Mouse (Mus musculus) gastrocnemius, adult 18-20 months (tissue): ENCODE data around the gene C130026I21Rik. TPM values are rescaled to one million over a fixed set of nuclear protein-coding genes. Genes with fewer than 3 reads are reported as not detected.
"Not testable (repeated sequence)": the region's sequence is repeated elsewhere in the genome, so short reads cannot be mapped to it uniquely, and the experiment has no call there.

ENCODE experiments used
- DNase-seq: peaks from one replicate; pipeline ENCODE4 v3.0.0; 2021; ENCODE audit warnings: low spot score
- total RNA-seq, 2 experiments: library from RNA; stranded (reverse); gene quantifications; 2 replicates each; pipeline ENCODE4 v1.2.3; 2021

The C130026I21Rik gene
- total RNA-seq, 2 experiments from 2014 or later, result 0.74 TPM; not detected in 1

DNA sequence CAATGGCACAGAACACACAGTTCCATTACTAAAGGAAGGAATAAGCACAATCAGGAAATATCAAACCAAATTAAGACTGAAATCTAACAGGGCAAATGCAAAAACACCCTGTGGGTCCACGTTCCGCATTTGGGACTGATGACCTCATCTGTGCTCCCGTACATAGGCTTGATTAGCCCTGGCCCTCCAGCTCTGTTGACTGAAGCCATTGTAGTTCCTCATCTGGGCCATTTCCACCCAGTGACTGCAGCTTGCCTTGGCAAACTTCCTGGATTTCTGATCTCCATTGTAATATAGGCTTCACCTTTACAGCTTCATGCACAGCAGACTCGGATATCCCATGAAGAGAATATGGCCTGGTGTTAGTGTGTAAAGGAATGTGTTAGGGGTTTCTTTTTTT is 148.5 kb downstream of the C130026I21Rik start:
- DNase-seq, result not testable (repeated sequence)

DNA sequence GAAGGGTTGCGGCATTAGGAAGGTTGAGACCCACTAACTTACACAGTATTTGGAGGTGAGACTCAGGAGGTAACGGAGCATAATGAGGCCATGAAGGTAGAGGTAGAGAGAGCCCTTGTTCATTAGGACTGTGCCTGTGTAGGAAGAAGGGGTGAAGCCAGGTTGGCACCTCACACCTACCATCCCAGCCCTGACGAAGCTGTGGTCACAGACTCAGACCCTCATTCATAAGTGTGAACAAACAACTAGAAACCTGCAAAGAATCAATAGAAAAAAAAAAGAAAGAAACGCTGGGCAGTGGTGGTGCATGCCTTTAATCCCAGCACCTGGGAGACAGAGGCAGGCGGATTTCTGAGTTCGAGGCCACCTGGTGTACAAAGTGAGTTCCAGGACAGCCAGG is 152.0 kb downstream of the C130026I21Rik start:
- not testable (repeated sequence) for DNase-seq

DNA sequence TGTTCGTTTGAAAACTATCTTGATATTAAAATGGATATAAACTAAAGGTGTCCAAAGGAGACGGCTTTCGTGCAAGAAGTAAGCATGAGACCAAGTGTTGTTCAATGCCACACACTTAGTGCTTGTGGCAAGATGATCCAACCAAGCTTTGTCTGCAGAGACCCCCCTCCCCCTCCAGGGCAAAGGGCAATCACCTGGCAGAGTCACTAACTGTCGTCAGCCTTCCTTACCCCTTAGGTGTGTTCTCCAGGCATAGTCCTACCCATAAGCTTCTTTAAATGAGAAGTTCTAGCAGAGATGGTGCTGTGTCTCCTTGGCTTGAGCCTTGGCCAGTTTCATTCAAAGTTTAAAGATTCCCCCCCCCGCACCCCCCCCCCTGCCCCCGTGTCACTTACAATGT is 152.8 kb downstream of the C130026I21Rik start:
- DNase-seq, result not testable (repeated sequence)

DNA sequence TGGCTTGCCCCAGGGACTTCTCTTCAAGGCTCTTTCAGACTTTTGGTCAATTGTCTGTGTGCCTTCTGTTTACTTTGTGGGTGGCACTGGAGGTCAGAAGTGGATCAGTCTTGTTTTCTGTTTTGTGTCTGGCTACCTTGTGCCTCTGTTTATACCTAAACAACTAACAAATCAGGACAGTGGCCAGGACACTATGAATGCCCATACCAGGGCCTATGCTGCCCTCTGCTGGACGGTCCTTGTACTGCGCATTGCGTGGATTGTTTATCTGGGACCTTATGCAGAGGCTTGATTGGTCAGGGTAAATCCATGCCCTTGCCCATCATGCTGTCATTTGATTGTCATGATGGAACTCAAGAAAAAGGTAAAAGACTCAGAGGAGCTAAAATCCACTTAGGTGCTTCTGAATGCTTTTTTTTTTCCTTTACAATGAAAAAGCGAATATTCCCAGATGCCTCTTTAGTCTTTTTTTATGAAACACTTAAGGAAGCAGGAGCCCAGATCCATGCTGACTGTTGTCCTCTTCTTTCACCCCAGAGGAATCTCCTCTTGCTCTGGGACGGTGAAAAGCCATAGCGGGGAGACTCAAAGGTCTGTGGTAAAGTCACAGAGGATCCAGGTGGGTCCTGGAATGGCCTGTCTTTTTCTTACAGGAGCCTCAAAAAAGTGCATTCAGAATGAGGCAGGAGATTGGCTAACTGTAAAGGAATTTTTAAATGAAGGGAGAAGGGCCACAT is 155.5 kb downstream of the C130026I21Rik start:
- DNase-seq, result not testable (repeated sequence)

DNA sequence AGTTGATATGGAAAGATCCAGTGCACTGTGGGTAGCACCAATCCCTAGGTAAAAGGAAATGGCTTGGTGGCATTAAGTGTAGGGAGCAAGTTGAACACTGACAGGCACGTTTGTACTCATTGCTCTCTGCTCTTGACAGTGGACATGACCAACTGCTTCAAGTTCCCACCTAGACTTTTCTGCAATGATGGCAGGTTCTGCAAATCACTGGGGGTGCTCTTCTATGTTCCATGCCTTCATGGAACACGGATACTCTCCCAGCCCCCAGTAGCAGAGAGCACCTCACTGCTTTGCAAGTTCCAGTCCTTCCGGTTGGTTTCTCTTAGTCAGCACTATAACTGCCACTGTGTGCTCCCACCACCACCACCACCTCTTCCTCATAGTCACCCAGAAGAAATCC is 156.3 kb downstream of the C130026I21Rik start:
- not testable (repeated sequence) for DNase-seq

DNA sequence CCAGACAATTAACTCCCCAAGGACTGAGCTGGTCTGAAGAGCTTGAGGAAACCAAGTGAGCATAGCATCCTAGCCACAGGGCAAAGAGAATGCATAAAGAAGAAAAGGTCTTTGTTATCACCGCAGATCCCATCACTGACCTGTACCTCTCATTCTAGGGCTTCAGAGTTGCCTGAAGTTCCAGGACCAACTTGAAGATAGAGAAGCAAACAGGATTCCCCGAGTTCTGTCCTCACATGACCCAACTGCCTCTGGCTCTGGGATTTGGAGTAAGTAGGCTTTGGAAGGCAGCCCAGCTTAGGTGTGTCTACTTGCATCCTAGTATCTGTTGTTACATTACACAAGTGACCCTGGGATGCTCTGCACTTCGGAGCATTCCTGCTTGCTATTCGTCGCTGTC is 157.5 kb downstream of the C130026I21Rik start:
- DNase-seq, result not testable (repeated sequence)

DNA sequence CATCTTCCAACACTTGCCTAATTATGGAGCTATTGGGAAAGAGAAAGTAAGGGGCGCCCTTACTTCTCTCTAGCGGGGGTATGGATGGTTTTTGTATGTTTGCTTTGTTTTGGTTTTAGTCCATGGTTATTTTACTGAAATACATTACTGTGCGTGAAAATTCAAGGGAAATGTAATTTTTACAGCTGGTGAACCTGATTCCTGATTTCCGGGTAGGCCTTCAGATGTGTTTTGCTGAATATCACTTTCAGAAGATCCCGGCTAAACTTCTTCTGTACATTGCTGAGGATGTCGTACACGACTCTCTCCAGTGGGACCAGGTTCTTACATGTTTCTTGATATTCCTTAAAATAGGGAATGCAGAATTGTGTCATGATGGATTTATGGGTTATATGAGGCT is 158.1 kb downstream of the C130026I21Rik start:
- not testable (repeated sequence) for DNase-seq

DNA sequence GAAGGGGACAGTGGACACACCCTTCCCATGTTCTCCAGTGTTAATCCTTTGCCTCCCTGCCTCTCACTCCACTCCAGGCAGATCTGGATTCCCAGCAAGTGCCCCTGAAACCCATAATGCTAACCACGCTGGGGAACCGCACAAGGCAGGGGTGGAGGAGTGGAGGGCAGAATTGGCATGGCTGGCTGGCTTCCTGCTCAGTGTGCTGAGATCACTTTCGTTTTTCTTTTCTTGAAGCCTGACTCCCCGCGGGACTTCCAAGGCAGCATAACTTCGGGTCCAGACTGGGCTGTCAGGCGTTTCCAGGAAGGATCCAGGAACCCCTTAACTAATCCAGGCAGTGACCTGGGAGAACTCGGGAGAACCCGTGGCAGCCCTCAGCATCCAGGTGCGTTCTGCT is 158.8 kb downstream of the C130026I21Rik start:
- DNase-seq, result not testable (repeated sequence)

DNA sequence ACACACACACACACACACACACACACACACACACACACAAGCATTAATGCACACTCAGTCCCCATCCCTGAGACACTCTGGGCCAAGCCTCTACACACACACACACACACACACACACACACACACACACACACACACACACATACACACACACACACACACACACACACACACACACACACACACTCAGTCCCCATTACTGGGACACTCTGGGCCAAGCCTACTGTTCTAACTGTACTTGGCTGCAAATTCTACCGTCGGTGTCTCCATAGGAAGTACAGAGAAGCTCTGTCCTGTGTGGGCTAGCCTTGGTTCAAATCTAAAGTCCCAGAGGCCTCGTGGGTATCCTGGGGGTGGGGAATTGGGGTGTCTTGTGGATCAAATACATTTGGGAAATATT is 159.5 kb downstream of the C130026I21Rik start:
- not testable (repeated sequence) for DNase-seq

DNA sequence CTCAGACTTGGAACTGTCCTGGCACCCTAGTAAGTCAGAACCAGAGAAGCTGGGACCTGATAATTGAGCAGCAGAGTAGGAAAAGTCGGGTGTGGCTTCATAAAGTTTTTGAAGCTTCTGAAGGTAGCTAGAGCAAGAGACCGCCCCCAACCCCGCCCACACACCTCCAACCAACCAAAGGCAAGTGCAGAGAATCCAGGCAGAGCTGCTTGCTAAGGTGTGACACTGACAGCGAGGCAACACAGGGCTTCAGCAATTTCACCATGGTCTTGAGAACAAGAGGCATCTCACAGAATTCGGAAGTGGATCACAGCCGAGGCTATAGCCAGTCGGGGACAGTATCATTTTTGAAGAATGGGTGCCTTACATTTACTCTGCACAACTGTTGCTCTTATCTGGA is 160.6 kb downstream of the C130026I21Rik start, which contains the start of gene A530032D15Rik:
Gene A530032D15Rik (minus strand): TSS at position 101 of the 400 bp plus-strand sequence.
- DNase-seq, result not testable (repeated sequence)

DNA sequence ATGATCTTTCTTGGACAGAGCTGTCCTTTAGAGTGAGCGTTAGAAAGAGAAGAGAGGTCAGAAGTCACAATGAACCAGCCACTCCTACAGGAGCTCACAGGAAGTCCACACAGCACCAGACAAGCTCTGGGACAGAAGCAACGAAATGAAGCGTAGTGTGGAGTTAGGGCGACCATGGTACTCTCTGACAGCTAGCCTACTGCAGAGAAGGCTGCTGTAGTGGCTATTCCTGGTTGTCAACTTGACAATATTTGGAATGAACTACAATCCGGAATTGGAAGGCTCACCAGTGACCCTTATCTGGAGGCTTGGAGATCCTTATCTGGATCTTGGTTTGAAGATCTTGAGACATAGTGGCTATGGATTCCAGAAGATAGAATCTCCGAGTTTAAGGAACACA is 164.4 kb downstream of the C130026I21Rik start:
- not testable (repeated sequence) for DNase-seq

DNA sequence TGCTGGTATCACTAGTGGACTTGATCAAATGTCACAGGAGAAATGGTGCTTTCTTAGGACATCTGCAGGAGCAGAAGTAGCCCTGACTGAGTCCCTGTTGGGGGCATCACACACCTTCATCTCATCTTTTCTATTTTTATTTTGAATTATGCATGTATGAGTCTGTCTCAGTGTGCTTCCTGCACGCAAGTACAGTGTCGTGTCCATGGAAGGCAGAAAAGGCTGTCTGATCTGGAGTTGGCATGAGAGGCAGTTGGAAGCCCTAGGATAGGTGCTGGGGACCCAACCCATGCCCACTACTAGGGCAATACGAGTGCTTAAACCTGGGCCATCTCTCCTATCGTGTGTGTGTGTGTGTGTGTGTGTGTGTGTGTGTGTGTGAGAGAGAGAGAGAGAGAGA is 165.0 kb downstream of the C130026I21Rik start:
- not testable (repeated sequence) for DNase-seq

DNA sequence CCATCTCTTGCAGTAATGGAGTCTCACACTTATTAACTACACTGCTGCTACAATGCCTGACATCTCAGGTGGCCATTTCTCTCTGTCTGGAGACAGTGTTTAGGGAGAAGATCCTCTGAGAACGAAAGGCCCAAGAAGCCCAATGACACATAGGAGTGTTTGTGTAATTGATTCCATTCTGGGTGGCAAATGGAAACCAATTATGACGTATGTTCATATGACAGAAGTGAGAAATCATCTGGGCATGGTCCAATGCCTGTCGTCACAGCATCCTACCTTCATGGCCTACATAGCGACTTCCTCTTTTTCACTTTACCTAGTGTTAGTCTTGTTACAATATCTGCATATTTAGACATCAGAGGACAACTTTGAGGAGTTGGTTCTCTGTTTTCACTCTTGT is 168.6 kb downstream of the C130026I21Rik start:
- not testable (repeated sequence) for DNase-seq

DNA sequence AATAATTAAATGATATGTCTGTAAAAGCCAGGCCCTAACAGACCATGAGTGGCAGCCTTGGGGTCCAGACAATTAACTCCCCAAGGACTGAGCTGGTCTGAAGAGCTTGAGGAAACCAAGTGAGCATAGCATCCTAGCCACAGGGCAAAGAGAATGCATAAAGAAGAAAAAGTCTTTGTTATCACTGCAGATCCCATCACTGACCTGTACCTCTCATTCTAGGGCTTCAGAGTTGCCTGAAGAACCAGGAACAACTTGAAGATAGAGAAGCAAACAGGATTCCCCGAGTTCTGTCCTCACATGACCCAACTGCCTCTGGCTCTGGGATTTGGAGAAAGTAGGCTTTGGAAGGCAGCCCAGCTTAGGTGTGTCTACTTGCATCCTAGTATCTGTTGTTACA is 170.5 kb downstream of the C130026I21Rik start, which contains the start of gene Gm10553:
Gene Gm10553 (plus strand): TSS at position 301 of the 400 bp plus-strand sequence.
- DNase-seq, result not testable (repeated sequence)

DNA sequence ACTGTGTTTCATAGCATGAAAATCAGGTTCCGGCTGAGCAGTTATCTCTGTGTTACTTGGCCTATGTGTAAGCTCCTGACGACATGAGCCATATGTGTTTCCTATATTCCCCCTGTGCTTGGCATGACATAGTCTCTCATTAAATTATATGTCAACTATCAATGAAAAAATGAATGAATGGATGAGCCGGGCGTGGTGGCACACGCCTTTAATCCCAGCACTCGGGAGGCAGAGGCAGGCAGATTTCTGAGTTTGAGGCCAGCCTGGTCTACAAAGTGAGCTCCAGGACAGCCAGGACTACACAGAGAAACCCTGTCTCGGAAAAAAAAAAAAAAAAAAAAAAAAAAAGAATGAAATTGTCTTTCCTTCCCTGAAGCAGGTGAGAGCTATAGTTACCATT is 171.3 kb downstream of the C130026I21Rik start:
- DNase-seq, result not testable (repeated sequence)

DNA sequence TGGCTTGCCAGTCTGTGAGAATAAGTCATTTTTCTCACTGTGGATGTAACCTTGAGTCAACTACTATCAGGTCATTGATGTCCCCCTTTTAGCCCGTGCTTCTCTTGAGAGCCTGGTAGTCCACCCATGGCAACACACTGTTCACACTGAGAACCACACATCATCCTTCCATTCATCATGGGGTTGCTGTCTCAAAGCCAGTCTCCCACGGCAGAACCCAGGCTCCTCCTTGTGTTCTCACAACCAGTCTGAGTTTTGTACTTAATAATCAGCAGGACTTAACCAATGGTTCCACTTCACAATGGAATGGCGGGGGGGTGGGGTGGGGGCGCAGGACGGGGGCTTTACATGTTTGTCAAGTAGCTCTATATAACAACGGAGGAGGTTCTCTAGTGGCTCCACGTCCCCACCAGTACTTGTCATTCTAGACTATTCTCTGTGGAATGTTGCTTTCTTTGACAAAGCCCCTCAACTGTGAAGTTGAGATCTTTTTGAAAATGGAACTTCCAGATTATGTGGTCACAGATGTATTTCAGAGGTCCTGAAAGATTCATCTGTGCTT is 177.3 kb downstream of the C130026I21Rik start:
- not testable (repeated sequence) for DNase-seq

DNA sequence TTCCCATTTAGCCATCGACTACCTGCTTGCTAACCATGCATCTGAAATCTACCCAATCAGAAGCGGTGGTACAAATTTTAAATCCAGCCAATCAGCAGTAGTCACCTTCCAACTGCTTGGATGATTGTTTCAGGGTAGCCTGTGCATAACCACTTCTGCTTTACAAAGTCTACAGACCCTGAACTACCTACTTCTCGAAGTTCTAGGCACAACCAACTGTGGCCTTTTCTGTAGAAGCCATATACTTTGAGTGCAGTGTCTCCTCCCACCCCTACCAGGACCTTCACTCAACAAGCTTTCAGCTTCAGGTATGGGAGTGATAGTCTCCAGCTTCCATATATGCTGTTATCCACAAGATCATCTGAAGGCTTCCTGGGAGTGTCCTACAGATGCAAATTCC is 178.2 kb downstream of the C130026I21Rik start:
- DNase-seq, result not testable (repeated sequence)

DNA sequence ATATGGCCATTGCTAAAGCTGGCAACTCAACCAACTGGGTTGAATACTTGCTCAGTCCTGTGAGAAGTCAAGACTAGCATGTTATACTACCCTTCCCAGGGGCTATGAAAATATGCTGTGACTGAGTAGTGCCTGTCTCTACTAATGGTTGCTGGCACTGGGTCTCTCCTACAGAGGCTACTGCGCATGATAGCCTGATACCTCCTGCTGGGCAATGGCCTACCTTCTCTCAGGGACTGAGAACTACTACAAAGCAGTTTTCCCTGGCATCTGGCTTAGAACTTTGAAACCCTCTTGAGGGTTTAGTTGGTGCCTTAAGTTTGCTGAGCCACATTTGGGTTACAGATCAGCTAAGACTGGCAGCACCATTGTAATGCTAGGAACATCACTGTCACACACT is 184.2 kb downstream of the C130026I21Rik start:
- not testable (repeated sequence) for DNase-seq

DNA sequence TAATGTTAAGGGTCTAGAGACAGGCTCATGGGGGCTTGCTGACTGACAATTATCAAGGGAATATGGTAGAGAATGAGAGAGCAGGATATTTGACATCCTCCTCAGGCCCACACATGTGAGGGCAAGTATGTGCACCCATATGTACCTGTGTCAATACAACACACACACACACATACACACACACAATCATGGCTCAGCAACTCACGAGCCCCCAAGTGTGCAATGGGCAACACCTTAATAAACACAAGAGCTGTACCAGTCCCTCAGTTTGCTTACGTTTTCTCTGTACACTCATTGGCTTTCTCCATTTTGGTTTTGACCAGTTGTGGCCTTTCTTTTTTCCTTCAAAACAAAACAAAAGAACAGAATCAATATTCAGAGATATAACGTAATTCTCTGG is 185.6 kb downstream of the C130026I21Rik start:
- not testable (repeated sequence) for DNase-seq

DNA sequence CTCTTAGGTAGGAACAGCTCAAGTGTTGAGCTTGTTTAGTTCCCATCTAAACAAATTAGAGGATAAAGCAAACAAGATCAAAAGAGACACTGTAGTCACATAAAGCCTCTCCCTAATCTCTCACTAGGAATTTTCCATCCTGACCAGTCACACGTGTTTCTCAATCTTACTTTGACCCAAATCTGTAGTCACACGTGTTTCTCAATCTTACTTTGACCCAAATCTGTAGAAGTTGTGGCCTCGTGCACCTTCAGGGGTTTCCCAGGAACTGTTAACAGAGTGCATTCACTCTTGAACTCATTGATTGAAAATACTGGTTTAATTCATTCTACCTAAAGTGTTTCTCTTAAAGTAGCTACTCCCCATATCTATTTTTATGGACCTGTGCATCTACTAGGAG is 197.3 kb downstream of the C130026I21Rik start:
- DNase-seq, result not testable (repeated sequence)

DNA sequence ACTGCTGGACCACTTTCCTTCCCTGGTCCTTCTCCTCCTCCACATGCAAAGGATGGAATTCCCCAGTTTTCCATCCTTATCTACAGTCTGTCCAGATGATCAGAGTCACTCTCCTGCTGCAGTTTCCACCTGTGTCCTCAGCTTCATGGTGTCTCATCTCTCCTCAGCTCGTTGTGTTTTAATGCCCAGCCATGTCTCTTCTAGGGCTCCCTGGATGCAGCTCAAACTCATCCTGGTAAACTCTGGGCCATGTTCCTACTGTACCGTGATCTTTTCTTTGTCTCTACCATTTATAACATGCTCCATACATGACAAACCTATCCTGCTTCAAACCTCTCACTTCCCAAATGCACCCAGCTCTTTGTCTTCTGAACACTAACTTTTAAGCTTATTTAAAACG is 198.7 kb downstream of the C130026I21Rik start:
- DNase-seq, result not testable (repeated sequence)

DNA sequence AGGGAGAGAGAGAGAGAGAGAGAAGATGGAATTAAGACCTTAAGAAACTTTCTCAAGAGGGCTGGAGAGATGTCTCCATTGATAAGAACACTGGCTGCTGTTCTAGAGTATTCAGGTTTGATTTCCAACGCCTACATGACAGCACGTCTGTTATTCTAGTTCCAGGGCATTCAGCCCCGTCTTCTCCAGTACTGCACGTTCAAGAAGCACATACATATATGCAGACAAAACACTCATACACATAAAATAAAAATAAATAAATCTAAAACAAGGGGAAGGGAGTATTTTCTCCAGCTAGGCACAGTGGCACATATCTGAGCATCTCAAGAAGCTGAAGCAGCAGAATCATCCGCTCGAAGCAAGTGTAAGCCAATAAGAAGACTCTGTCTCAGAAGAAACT is 234.6 kb downstream of the C130026I21Rik start:
- not testable (repeated sequence) for DNase-seq

DNA sequence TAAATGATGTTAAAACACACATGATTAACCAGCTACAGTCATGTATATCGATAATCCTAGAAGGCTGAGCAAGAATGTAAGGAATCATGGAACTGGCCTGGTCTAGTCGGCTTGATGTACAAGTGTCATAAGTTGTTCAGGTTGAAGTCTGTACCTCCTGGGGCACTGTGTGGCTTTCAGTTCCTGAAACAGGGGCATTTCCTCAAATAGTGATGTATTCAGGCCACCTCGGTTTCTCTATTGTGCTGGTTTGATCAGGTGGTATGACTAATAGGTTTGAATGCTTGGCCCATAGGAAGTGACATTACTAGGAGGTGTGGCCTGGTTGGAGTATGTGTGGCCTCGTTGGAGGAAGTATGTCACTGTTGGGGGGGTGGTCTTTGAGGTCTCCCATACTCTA is 236.0 kb downstream of the C130026I21Rik start:
- not testable (repeated sequence) for DNase-seq
